Mouse (Mus musculus): ENCODE data around the gene Tnxb. TPM values are rescaled to one million over a fixed set of nuclear protein-coding genes. Genes with fewer than 3 reads are reported as not detected.
A peak's percentile ranks its signal among the peaks of the same experiment; 100 is the strongest.

Gene Tnxb
- polyA plus RNA-seq, 1 experiment from 2014 or later: 1.9 TPM

DNA sequence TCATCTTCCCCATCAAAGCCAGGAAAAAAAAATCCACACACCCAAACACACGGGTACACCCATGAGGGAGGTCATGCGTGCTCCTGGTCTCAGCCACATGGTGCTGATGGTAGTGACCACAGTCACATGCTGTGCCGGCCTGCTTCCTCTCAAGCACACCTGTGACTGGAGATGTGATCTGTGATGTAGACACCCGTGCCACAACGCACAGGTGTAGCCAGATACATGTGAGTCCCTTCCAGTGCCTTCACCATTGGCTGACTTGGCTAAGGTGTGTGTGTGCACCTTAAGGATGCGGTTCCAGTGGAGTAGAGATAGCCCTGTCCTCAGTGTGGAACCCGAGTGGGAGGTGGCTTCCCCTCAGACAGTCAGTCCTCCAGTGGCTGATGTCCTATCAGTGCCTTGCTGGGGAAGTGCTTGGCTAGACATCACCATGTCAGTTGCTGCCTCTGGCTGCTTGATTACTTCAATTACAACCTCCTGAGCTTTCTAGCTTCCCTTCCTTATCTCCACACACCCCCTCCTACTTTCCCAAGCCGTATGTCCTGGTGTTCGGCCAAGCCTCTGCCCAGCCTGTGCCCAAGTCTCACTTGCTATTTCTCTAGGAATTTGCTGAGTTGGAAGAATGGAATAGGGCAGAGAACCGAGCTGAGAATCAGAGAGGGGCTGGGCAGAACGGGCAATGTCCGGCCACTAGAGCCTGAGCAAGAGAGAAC, 11.0 kb upstream of the Tnxb start:
- DNase-seq (ENCODE audit: low spot score): no peak
- Histone ChIP-seq H3K4me2 (replicated peaks; ENCODE audit: low read depth) (no peak overlapping the region; the same call in 1 of the 2 replicates), H3K9me3 (ENCODE audit: control insufficient read depth, low read length) (no peaks in the 10 kb centered on the region), H3K9ac (ENCODE audit: low read length) (no peak overlapping the region), H3K27me3 (ENCODE audit: control insufficient read depth, insufficient read depth, low read length) (peaks cover 2% of the 10 kb centered on the region; the same call in 1 of the 2 replicates), H3K4me3 (ENCODE audit: low read depth, low read length) (no peak overlapping the region), H3K27ac (replicated peaks) (no peak overlapping the region), H3K4me1 (replicated peaks; ENCODE audit: control insufficient read depth, insufficient read depth) (no peaks in the 10 kb centered on the region; the same call in 1 of the 2 replicates), H3K36me3 (ENCODE audit: control insufficient read depth, insufficient read depth, low read length) (no peaks in the 10 kb centered on the region; the same call in 1 of the 2 replicates)
- TF ChIP-seq CTCF (IDR thresholded peaks at IDR 0.05; ENCODE audit: low read depth) (no peak), EP300 (optimal IDR thresholded peaks at IDR 0.05) (no peak)
- 56% methylated on average over 12 of the region's 12 CpGs for WGBS
- no peak for ATAC-seq (ENCODE audit: low FRiP score, low TSS enrichment)

DNA sequence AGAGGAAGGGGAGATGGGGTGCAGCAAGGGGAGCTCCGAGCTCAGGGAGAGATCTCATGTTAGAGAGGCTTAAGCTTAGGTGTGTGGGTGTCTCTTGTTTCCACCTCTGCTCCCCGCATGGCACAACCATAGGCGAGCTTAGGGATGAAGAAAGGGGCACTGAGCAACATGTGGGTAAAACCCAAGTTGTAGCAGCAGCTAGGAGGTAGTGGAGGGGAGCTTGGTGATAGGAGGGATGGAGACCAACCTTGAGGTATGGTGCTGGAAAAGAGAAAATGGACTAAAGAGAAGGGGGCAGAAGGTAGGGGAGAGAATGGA, 10.5 kb upstream of the Tnxb start:
- 57% methylated on average over 3 of the region's 3 CpGs for WGBS
- no peaks in the 10 kb centered on the region for H3K9me3 ChIP-seq (ENCODE audit: control insufficient read depth, low read length)

DNA sequence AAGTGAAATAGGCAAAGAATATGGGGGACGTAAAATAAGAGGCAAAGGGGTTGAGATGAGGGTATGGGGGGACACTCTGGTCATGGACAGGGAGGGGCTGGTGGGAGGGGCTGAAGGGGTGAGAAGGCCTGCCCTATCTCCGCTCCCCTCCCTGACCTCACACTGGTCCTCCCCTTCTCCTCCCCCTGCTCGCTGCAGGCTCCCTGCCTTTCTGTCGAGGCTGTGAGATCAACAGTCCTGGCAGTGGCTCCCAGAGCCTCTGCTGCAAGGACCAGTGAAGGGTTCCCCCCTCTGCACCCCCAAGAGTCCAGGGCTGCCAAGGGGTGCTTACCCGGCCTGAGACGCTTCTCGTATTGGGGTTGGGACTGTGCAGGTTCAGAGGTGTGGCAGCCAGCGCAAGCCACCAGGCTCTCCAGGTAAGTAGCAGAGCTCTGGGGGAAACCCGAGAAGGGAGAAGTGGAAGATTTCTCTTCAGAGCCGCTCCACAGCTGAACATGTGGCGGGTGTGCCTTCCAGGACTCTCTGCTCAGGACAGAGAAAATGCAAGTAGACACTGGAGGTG, 10.0 kb upstream of the Tnxb start:
- no peak for DNase-seq (ENCODE audit: low spot score)
- Histone ChIP-seq H3K27ac (replicated peaks) (peak overlapping the region; percentile 78), H3K4me1 (replicated peaks; ENCODE audit: control insufficient read depth, insufficient read depth) (no peaks in the 10 kb centered on the region; the same call in 1 of the 2 replicates), H3K9me3 (ENCODE audit: control insufficient read depth, low read length) (no peaks in the 10 kb centered on the region), H3K4me2 (replicated peaks; ENCODE audit: low read depth) (peak overlapping the region; percentile 46), H3K27me3 (ENCODE audit: control insufficient read depth, insufficient read depth, low read length) (peaks cover 2% of the 10 kb centered on the region; the same call in 1 of the 2 replicates), H3K4me3 (ENCODE audit: low read depth, low read length) (peak overlapping the region; percentile 31; the same call in 1 of the 2 replicates), H3K36me3 (ENCODE audit: control insufficient read depth, insufficient read depth, low read length) (no peaks in the 10 kb centered on the region), H3K9ac (ENCODE audit: low read length) (peak overlapping the region; percentile 47)
- TF ChIP-seq EP300 (optimal IDR thresholded peaks at IDR 0.05): no peak
- TF ChIP-seq CTCF (IDR thresholded peaks at IDR 0.05; ENCODE audit: low read depth): no peak
- ATAC-seq (ENCODE audit: low FRiP score, low TSS enrichment): no peak
- 24% methylated on average over 11 of the region's 11 CpGs for WGBS

More for the DNA sequence above, 10.5 kb upstream of the Tnxb start:
- Histone ChIP-seq H3K36me3 (ENCODE audit: control insufficient read depth, insufficient read depth, low read length) (no peaks in the 10 kb centered on the region), H3K4me3 (ENCODE audit: low read depth, low read length) (no peak overlapping the region), H3K27ac (replicated peaks) (no peak overlapping the region), H3K4me1 (replicated peaks; ENCODE audit: control insufficient read depth, insufficient read depth) (no peaks in the 10 kb centered on the region; the same call in 1 of the 2 replicates), H3K27me3 (ENCODE audit: control insufficient read depth, insufficient read depth, low read length) (peaks cover 2% of the 10 kb centered on the region; the same call in 1 of the 2 replicates), H3K9ac (ENCODE audit: low read length) (no peak overlapping the region), H3K4me2 (replicated peaks; ENCODE audit: low read depth) (no peak overlapping the region; the same call in 1 of the 2 replicates)
- ATAC-seq (ENCODE audit: low FRiP score, low TSS enrichment) (no peak), DNase-seq (ENCODE audit: low spot score) (no peak)
- TF ChIP-seq CTCF (IDR thresholded peaks at IDR 0.05; ENCODE audit: low read depth) (no peak), EP300 (optimal IDR thresholded peaks at IDR 0.05) (no peak)

DNA sequence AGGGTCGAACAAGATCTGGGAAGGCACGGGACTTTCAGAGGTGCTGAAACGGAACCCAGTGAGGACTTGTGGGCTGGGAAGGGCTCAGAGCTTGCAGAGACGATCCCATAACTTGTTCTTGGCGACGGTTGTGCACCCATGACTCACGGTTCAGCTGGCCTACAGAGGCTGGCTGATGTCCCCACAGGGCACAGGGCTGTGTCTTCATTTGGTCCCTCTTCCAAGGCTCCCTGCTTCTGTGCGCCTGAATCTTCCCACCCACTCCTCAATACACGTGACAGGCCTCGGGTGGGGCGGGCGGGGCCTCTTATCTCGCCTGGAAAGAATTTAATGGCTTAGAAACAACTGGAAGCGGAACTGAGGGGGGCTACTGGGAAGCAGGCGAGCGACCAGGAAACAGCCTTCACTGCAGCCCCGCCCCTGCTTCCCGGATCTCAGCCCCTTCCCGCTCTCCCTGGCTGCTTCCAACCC, 9.2 kb upstream of the Tnxb start:
- DNase-seq (ENCODE audit: low spot score) (no peak), ATAC-seq (ENCODE audit: low FRiP score, low TSS enrichment) (peak; percentile 53; the same call in 1 of the 2 replicates)
- Histone ChIP-seq H3K9me3 (ENCODE audit: control insufficient read depth, low read length) (no peaks in the 10 kb centered on the region), H3K27ac (replicated peaks) (peak overlapping the region; percentile 78), H3K4me1 (replicated peaks; ENCODE audit: control insufficient read depth, insufficient read depth) (no peaks in the 10 kb centered on the region; the same call in 1 of the 2 replicates), H3K4me2 (replicated peaks; ENCODE audit: low read depth) (peak overlapping the region; percentile 46), H3K27me3 (ENCODE audit: control insufficient read depth, insufficient read depth, low read length) (peaks cover 2% of the 10 kb centered on the region; the same call in 1 of the 2 replicates), H3K4me3 (ENCODE audit: low read depth, low read length) (peak overlapping the region; percentile 31; the same call in 1 of the 2 replicates), H3K36me3 (ENCODE audit: control insufficient read depth, insufficient read depth, low read length) (no peaks in the 10 kb centered on the region), H3K9ac (ENCODE audit: low read length) (peak overlapping the region; percentile 47)
- no peak for TF ChIP-seq CTCF (IDR thresholded peaks at IDR 0.05; ENCODE audit: low read depth)
- no peak for TF ChIP-seq EP300 (optimal IDR thresholded peaks at IDR 0.05)
- WGBS: 2% methylated on average over 19 of the region's 19 CpGs

DNA sequence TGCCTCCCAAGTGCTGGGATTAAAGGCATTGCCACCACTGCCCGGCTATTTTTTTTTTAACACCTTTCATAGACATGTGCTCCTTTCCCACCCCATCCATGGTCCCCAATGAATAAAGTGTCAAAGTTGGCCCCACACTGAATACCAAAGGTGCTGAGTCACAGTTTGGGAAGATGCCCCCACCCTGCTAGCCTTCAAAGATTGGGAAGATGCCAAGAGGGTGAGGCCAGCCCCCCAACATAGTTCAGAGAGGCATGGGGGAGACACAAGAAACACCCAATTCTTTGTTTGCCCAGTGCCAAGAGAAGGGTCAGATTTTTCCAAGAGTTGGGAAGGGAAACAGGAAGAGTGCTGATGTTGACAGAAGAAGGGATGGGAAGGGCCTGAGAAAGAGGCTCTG, 7.9 kb upstream of the Tnxb start:
- 72% methylated on average over 1 of the region's 1 CpGs for WGBS
- no peak for ATAC-seq (ENCODE audit: low FRiP score, low TSS enrichment)

DNA sequence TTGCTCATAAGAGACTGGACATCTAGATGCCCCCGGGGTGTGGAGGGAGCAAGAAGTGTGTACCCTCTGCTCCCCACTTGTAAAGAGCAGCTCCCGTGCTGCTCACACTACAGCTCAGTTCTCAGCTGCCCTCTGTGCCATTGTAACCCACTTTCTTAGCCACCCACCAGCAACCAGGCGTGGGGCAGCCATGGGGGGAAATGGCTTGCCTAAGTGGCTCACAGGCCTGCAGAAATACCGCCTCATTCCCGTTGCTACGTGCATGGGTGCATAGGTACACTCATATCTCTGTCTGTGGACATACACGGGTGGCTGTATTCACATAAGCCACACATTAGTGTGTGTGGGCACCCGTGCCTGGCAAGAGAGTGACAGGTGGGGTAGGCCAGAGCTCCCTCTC, 7.4 kb upstream of the Tnxb start:
- Histone ChIP-seq H3K9me3 (ENCODE audit: control insufficient read depth, low read length) (no peaks in the 10 kb centered on the region), H3K27ac (replicated peaks) (no peak overlapping the region), H3K36me3 (ENCODE audit: control insufficient read depth, insufficient read depth, low read length) (no peaks in the 10 kb centered on the region), H3K27me3 (ENCODE audit: control insufficient read depth, insufficient read depth, low read length) (peaks cover 2% of the 10 kb centered on the region; the same call in 1 of the 2 replicates), H3K4me2 (replicated peaks; ENCODE audit: low read depth) (no peak overlapping the region), H3K4me3 (ENCODE audit: low read depth, low read length) (no peak overlapping the region), H3K9ac (ENCODE audit: low read length) (no peak overlapping the region), H3K4me1 (replicated peaks; ENCODE audit: control insufficient read depth, insufficient read depth) (no peaks in the 10 kb centered on the region)
- DNase-seq (ENCODE audit: low spot score) (no peak), ATAC-seq (ENCODE audit: low FRiP score, low TSS enrichment) (no peak)
- TF ChIP-seq EP300 (optimal IDR thresholded peaks at IDR 0.05) (no peak), CTCF (IDR thresholded peaks at IDR 0.05; ENCODE audit: low read depth) (no peak)
- WGBS: 81% methylated on average over 8 of the region's 8 CpGs

More for the DNA sequence above, 7.9 kb upstream of the Tnxb start:
- H3K4me2 ChIP-seq (replicated peaks; ENCODE audit: low read depth): no peak overlapping the region
- no peaks in the 10 kb centered on the region for H3K9me3 ChIP-seq (ENCODE audit: control insufficient read depth, low read length)
- no peak overlapping the region for H3K9ac ChIP-seq (ENCODE audit: low read length)
- peaks cover 2% of the 10 kb centered on the region; the same call in 1 of the 2 replicates for H3K27me3 ChIP-seq (ENCODE audit: control insufficient read depth, insufficient read depth, low read length)
- H3K4me1 ChIP-seq (replicated peaks; ENCODE audit: control insufficient read depth, insufficient read depth): no peaks in the 10 kb centered on the region
- no peak for DNase-seq (ENCODE audit: low spot score)
- TF ChIP-seq EP300 (optimal IDR thresholded peaks at IDR 0.05) (no peak), CTCF (IDR thresholded peaks at IDR 0.05; ENCODE audit: low read depth) (no peak)
- no peak overlapping the region for H3K4me3 ChIP-seq (ENCODE audit: low read depth, low read length)
- H3K27ac ChIP-seq (replicated peaks): no peak overlapping the region
- no peaks in the 10 kb centered on the region for H3K36me3 ChIP-seq (ENCODE audit: control insufficient read depth, insufficient read depth, low read length)

Data from stomach, postnatal 0 days (tissue).